Mouse (Mus musculus): ENCODE measurements around the gene Fez1. TPM values are rescaled to one million over a fixed set of nuclear protein-coding genes. Genes with fewer than 3 reads are reported as not detected.

The Fez1 gene
- total RNA-seq, 1 experiment from 2014 or later = 1.1 TPM

DNA sequence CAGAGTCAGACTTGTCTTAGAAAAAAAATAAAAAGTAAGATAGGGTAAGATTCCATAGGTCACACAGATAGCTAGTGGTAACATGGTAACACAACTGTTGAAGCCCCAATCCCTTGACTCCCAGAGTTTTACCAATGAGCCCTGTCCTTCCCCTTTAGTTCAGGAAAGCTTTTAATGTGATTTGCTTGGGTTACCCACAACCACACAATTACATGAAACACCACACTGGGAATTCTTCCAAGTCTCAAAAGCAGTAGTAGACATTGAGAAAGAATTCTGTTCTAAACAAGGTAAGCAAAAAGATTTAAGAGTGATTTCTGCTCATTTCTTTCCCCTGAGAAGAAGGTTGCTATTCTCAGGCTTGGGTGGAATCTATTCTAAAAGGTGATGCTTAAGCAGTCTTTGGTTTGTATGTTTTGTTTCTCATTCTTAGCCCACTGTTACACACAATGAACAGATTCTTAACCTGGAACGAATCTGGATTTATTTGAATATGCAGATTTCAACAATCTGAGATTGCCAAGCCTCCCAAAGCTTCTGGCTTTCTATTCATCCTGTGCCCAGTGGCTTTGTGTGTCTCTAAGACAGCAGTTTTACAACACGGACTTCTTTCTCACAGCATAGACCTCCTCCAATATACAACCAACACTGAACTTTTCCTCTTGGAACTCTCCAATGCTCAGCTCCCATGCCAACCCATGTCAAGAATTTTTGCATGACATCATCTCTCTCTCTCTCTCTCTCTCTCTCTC, 5.1 kb downstream of the Fez1 start:
- no peak for ATAC-seq (replicated peaks in 1 of 2; ENCODE audit: insufficient read depth in 1 of 2, low FRiP score in 2 of 2, low TSS enrichment in 1 of 2, low read depth in 1 of 2, poor library complexity in 2 of 2, severe bottlenecking in 2 of 2)

DNA sequence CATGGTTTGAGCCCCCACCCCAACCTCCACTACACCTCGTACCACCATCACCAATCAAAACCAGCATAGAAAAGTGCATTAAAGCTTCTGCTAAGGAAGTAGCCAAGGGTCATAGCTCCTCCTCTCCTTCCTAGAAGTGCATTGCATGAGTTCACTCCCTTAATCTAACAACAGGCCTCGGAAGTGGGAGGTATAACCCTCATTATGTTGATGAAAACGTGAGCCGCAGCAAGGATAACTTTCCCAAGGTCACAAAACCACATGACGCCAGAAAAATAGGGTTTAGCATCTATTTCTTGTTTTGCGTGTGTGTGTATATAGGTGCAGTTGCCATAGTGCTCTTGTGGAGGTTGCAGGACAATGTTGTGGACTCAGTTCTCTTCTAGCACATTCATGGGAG, 9.7 kb downstream of the Fez1 start:
- no peak for ATAC-seq (replicated peaks in 1 of 2; ENCODE audit: insufficient read depth in 1 of 2, low FRiP score in 2 of 2, low TSS enrichment in 1 of 2, low read depth in 1 of 2, poor library complexity in 2 of 2, severe bottlenecking in 2 of 2)

- peak; percentile 51 to 81 for ATAC-seq (replicated peaks in 1 of 2; ENCODE audit: insufficient read depth in 1 of 2, low FRiP score in 2 of 2, low TSS enrichment in 1 of 2, low read depth in 1 of 2, poor library complexity in 2 of 2, severe bottlenecking in 2 of 2)
Observed at GRCm38 (mm10) chr9:36832529-36832928, 10.9 kb downstream of the Fez1 start.

- peak; percentile 14 to 28; a peak in 2 of 4 replicates for ATAC-seq (replicated peaks in 1 of 2; ENCODE audit: insufficient read depth in 1 of 2, low FRiP score in 2 of 2, low TSS enrichment in 1 of 2, low read depth in 1 of 2, poor library complexity in 2 of 2, severe bottlenecking in 2 of 2)
Observed at GRCm38 (mm10) chr9:36833043-36833881, 11.6 kb downstream of the Fez1 start.

DNA sequence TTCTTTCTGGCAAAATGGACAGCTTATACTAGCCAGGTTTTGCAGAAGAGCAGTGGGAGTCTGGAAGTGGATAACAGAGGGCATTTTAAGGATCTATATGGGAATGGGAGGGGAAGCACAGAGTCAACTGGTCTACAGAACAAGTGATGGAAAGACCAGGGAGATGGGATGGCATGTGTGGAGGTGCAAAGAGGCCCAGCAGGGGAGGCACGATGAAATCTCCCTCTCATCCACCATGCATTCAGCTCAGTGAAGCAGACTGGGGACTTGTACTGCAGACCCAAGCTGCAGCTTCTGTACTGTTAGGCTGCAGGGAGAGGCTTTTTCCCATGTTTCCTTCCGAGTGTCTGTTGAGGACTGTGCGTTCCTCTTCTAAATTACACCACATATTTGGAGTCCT, 12.2 kb downstream of the Fez1 start:
- ATAC-seq (replicated peaks in 1 of 2; ENCODE audit: insufficient read depth in 1 of 2, low FRiP score in 2 of 2, low TSS enrichment in 1 of 2, low read depth in 1 of 2, poor library complexity in 2 of 2, severe bottlenecking in 2 of 2) = no peak

- no peak for ATAC-seq (replicated peaks in 1 of 2; ENCODE audit: insufficient read depth in 1 of 2, low FRiP score in 2 of 2, low TSS enrichment in 1 of 2, low read depth in 1 of 2, poor library complexity in 2 of 2, severe bottlenecking in 2 of 2)
Observed at GRCm38 (mm10) chr9:36846346-36846745, 24.7 kb downstream of the Fez1 start.

GRCm38 (mm10) chr9:36848661-36849060, 27.0 kb downstream of the Fez1 start:
- no peak for ATAC-seq (replicated peaks in 1 of 2; ENCODE audit: insufficient read depth in 1 of 2, low FRiP score in 2 of 2, low TSS enrichment in 1 of 2, low read depth in 1 of 2, poor library complexity in 2 of 2, severe bottlenecking in 2 of 2)

GRCm38 (mm10) chr9:36850091-36850490, 28.4 kb downstream of the Fez1 start:
- ATAC-seq (replicated peaks in 1 of 2; ENCODE audit: insufficient read depth in 1 of 2, low FRiP score in 2 of 2, low TSS enrichment in 1 of 2, low read depth in 1 of 2, poor library complexity in 2 of 2, severe bottlenecking in 2 of 2) = no peak

DNA sequence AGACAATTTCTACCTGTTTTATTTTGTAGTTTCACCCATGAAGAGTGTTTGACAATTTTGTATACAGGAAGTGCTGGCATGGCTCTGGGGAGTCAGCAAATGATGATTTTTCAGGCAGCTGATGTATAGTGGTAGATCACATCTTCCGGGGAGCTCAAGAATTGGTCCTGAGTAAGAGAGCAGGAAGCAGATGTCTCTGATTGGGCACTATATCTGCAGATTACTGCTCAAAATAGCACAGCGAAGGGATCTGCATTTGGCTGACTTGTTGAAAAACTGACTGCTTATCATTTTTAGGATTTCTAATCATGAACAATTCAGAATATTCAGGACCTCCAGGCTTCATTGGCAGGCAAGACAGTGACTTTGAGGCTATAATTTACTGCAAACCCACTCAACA, 30.5 kb downstream of the Fez1 start:
- ATAC-seq (replicated peaks in 1 of 2; ENCODE audit: insufficient read depth in 1 of 2, low FRiP score in 2 of 2, low TSS enrichment in 1 of 2, low read depth in 1 of 2, poor library complexity in 2 of 2, severe bottlenecking in 2 of 2) = no peak

DNA sequence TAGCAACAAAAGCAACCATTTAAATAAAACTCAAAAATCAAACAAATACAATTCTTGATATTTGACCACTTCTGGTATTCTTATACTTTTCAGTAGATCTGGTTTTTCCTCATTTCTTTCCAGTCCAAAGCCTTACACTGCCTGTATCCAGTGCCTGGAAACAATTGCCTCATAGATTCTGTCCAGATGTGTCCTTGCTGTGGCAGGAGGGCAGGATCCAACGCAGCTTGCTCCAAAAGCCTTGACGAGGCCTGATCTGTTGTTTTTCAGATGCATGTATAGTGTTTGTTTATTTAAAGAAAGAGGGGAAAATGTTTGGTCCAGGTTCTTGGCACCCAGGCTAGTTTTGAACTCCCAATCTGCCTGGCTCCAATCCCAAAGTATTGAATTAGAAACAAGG, 34.7 kb downstream of the Fez1 start:
- ATAC-seq (replicated peaks in 1 of 2; ENCODE audit: insufficient read depth in 1 of 2, low FRiP score in 2 of 2, low TSS enrichment in 1 of 2, low read depth in 1 of 2, poor library complexity in 2 of 2, severe bottlenecking in 2 of 2) = no peak

GRCm38 (mm10) chr9:36857476-36858117, 35.9 kb downstream of the Fez1 start:
- no peak for ATAC-seq (replicated peaks in 1 of 2; ENCODE audit: insufficient read depth in 1 of 2, low FRiP score in 2 of 2, low TSS enrichment in 1 of 2, low read depth in 1 of 2, poor library complexity in 2 of 2, severe bottlenecking in 2 of 2)

DNA sequence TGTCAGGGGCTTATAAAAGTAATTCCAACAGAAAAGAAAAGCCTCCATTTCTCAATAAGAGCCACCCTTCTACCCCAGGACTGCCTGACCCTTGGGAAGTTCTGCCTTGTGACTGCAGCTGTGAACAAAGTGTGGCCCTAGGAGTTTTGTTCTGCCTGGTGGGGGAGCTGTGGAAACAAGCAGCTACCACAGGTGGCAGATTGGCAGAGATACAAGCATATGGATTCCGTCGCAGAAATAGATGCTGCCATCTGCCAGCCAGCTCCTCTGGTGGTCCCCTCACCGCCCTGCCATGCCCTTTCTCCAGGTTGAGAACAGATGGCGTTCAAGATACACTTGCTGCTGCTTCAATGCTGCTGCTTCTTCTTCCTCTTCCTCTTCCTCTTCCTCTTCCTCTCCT, 37.0 kb downstream of the Fez1 start:
- no peak for ATAC-seq (replicated peaks in 1 of 2; ENCODE audit: insufficient read depth in 1 of 2, low FRiP score in 2 of 2, low TSS enrichment in 1 of 2, low read depth in 1 of 2, poor library complexity in 2 of 2, severe bottlenecking in 2 of 2)

- no peak for ATAC-seq (replicated peaks in 1 of 2; ENCODE audit: insufficient read depth in 1 of 2, low FRiP score in 2 of 2, low TSS enrichment in 1 of 2, low read depth in 1 of 2, poor library complexity in 2 of 2, severe bottlenecking in 2 of 2)
Observed at GRCm38 (mm10) chr9:36862576-36862975, 40.9 kb downstream of the Fez1 start.

GRCm38 (mm10) chr9:36863694-36864093, 42.0 kb downstream of the Fez1 start:
- ATAC-seq (replicated peaks in 1 of 2; ENCODE audit: insufficient read depth in 1 of 2, low FRiP score in 2 of 2, low TSS enrichment in 1 of 2, low read depth in 1 of 2, poor library complexity in 2 of 2, severe bottlenecking in 2 of 2) = no peak

DNA sequence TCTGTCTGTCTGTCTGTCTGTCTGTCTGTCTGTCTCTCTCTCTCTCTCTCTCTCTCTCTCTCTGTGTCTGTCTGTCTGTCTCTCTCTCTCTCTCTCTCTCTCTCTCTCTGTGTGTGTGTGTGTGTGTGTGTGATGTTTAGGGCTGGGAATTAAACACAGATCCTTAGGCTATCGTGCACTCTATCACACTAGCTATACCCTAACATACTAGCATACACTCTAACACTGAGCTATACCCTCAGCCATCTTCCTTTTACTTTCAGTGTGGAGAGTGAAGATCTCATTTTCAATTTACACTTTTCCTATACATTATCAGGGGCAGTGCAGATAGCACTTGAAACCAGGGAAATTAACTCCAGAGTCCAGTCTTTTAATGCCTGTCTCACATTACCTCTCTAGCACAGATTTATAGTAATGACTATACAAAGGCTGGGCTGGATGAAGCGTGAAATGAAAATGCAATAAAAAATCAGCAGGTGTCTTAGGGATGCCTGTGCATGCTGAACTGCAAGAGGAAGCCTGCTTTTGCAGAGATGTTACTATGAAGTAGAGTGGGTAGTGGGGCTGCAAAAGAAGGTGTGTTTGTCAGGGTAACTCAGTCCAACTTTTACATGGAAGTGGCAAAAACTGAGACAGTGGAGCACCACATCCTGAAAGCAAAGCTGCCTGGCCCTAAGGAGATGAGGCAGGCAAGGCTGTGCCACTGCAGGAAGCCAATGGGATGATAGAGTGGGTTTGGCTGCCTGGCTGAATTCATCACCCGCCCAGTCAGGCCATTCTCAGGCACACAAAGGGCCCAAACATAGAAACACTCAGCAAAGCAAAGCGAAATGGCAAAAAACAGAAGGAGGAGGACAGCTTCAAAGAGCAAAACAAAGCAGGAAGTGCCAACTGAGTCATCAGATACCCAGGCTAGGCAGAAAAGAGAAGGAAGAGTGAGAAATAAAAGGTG, 43.5 kb downstream of the Fez1 start:
- no peak for ATAC-seq (replicated peaks in 1 of 2; ENCODE audit: insufficient read depth in 1 of 2, low FRiP score in 2 of 2, low TSS enrichment in 1 of 2, low read depth in 1 of 2, poor library complexity in 2 of 2, severe bottlenecking in 2 of 2)

DNA sequence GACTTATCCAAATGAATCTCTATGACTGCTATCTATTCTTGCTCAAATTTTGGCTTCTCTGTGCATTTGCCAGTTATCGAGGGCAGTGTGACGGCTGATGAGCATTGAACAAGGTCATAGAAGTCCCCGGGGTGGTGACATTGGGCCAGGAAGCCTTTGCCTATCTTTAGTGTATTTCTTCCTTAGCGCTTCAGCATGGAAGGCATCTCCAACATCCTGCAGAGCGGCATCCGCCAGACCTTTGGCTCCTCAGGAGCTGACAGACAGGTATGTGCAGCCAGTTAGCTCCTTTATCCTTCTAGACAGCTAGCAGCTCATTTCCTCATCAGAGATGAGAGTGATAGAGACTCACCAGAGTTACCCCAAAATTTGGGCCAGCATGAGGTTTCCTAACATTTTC, 47.0 kb downstream of the Fez1 start:
- ATAC-seq (replicated peaks in 1 of 2; ENCODE audit: insufficient read depth in 1 of 2, low FRiP score in 2 of 2, low TSS enrichment in 1 of 2, low read depth in 1 of 2, poor library complexity in 2 of 2, severe bottlenecking in 2 of 2) = no peak

DNA sequence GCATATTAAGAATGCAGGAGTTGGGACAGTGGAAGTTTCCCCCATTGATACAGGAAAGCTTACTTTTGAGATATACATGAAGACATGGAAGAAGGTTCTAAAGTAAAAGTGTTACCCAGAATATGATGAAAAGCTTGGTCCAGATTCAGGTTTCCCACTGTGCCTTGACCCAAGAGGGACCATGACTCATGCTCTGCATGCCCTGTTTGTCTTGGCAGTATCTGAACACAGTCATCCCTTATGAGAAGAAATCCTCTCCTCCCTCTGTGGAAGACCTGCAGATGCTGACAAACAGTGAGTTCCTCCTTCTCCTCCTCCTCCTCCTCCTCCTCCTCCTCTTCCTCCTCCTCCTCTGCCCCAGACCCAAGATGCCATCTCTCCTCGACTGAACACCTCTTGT, 48.6 kb downstream of the Fez1 start:
- no peak for ATAC-seq (replicated peaks in 1 of 2; ENCODE audit: insufficient read depth in 1 of 2, low FRiP score in 2 of 2, low TSS enrichment in 1 of 2, low read depth in 1 of 2, poor library complexity in 2 of 2, severe bottlenecking in 2 of 2)
